Mouse (Mus musculus): ENCODE results near the gene Med16. TPM values are rescaled to one million over a fixed set of nuclear protein-coding genes. Genes with fewer than 3 reads are reported as not detected.

Gene Med16
- polyA plus RNA-seq, 2 experiments from 2014 or later = 5.0 to 7.7 TPM

- no peak for ATAC-seq
Measured at GRCm38 (mm10) chr10:79858416-79859074, 50.2 kb downstream of the Med16 start.

- ATAC-seq = no peak
Measured at GRCm38 (mm10) chr10:79857894-79858293, 50.8 kb downstream of the Med16 start.

GRCm38 (mm10) chr10:79857452-79857811, 51.3 kb downstream of the Med16 start:
- ATAC-seq = no peak

- no peak for ATAC-seq
Measured at GRCm38 (mm10) chr10:79856704-79857451, 51.8 kb downstream of the Med16 start.

- no peak for ATAC-seq
Measured at GRCm38 (mm10) chr10:79856280-79856679, 52.4 kb downstream of the Med16 start.

GRCm38 (mm10) chr10:79855558-79856184, 53.1 kb downstream of the Med16 start:
- ATAC-seq = no peak

- ATAC-seq = peak; percentile 25
Measured at GRCm38 (mm10) chr10:79854801-79855541, 53.8 kb downstream of the Med16 start.

GRCm38 (mm10) chr10:79853860-79854795, 54.6 kb downstream of the Med16 start, which contains the start of gene Ptbp1:
Gene Ptbp1 (plus strand): TSS chr10:79854427.
- peak; percentile 80 for ATAC-seq

- no peak for ATAC-seq
Measured at GRCm38 (mm10) chr10:79853392-79853791, 55.3 kb downstream of the Med16 start.

GRCm38 (mm10) chr10:79852827-79853226, 55.9 kb downstream of the Med16 start:
- no peak for ATAC-seq

- ATAC-seq = no peak
Measured at GRCm38 (mm10) chr10:79852107-79852789, 56.5 kb downstream of the Med16 start.

GRCm38 (mm10) chr10:79851653-79852052, 57.1 kb downstream of the Med16 start:
- no peak for ATAC-seq

- no peak for ATAC-seq
Measured at GRCm38 (mm10) chr10:79849941-79850628, 58.6 kb downstream of the Med16 start.

- no peak for ATAC-seq
Measured at GRCm38 (mm10) chr10:79846553-79846952, 62.2 kb downstream of the Med16 start.

Other genes with a start within 250 kb of the Med16 start
- under 1 TPM; 0.23 to 0.73 TPM for gene Madcam1, start 244.4 kb downstream of the Med16 start, polyA plus RNA-seq (2017; shearing (Covaris generic))
- 10 to 100 TPM; 16.6 to 19.5 TPM for gene Tpgs1, start 239.6 kb downstream of the Med16 start, polyA plus RNA-seq (2017; shearing (Covaris generic))
- 10 to 100 TPM; 20.8 to 27.3 TPM for gene Cdc34, start 226.7 kb downstream of the Med16 start, polyA plus RNA-seq (2017; shearing (Covaris generic))
- gene Gzmm, start 219.9 kb downstream of the Med16 start, polyA plus RNA-seq (2017; shearing (Covaris generic)) = 1 to 10 TPM in 1 of 2 experiments, under 1 TPM in 1; 0.49 to 1.1 TPM
- gene Bsg, start 204.4 kb downstream of the Med16 start, polyA plus RNA-seq (2017; shearing (Covaris generic)) = 100 to 1,000 TPM; 127 to 129 TPM
- not detected for gene Hcn2, start 192.3 kb downstream of the Med16 start, polyA plus RNA-seq (2017; shearing (Covaris generic))
- 10 to 100 TPM; 18.0 to 23.4 TPM for gene Polrmt, start 162.3 kb downstream of the Med16 start, polyA plus RNA-seq (2017; shearing (Covaris generic))
- gene Fgf22, start 153.8 kb downstream of the Med16 start, polyA plus RNA-seq (2017; shearing (Covaris generic)) = not detected
- 1 to 10 TPM; 3.4 to 3.5 TPM for gene Rnf126, start 142.0 kb downstream of the Med16 start, polyA plus RNA-seq (2017; shearing (Covaris generic))
- under 1 TPM in 1 of 2 experiments, not detected in 1; 0.53 TPM for gene Fstl3, start 131.7 kb downstream of the Med16 start, polyA plus RNA-seq (2017; shearing (Covaris generic))
- not detected for gene Prss57, start 118.0 kb downstream of the Med16 start, polyA plus RNA-seq (2017; shearing (Covaris generic))
- gene Palm, start 115.4 kb downstream of the Med16 start, polyA plus RNA-seq (2017; shearing (Covaris generic)) = under 1 TPM in 1 of 2 experiments, not detected in 1; 0.23 TPM
- gene Misp, start 87.9 kb downstream of the Med16 start, polyA plus RNA-seq (2017; shearing (Covaris generic)) = under 1 TPM in 1 of 2 experiments, not detected in 1; 0.27 TPM
- gene Ptbp1, start 54.5 kb downstream of the Med16 start, polyA plus RNA-seq (2017; shearing (Covaris generic)) = 100 to 1,000 TPM; 103 to 274 TPM
- not detected for gene Prtn3, start 34.4 kb downstream of the Med16 start, polyA plus RNA-seq (2017; shearing (Covaris generic))
- gene Plppr3, start 34.3 kb downstream of the Med16 start, polyA plus RNA-seq (2017; shearing (Covaris generic)) = 1 to 10 TPM; 2.1 to 4.5 TPM
- gene Elane, start 22.7 kb downstream of the Med16 start, polyA plus RNA-seq (2017; shearing (Covaris generic)) = not detected
- gene Cfd, start 18.1 kb downstream of the Med16 start, polyA plus RNA-seq (2017; shearing (Covaris generic)) = not detected
- not detected for gene Gm26602, start 1.9 kb upstream of the Med16 start, polyA plus RNA-seq (2017; shearing (Covaris generic))
- gene Kiss1r, start 8.0 kb upstream of the Med16 start, polyA plus RNA-seq (2017; shearing (Covaris generic)) = under 1 TPM in 1 of 2 experiments, not detected in 1; 0.09 TPM
- gene R3hdm4, start 12.3 kb upstream of the Med16 start, polyA plus RNA-seq (2017; shearing (Covaris generic)) = 100 to 1,000 TPM in 1 of 2 experiments, 10 to 100 TPM in 1; 93.5 to 104 TPM
- gene Arid3a, start 18.1 kb upstream of the Med16 start, polyA plus RNA-seq (2017; shearing (Covaris generic)) = 1 to 10 TPM; 2.7 to 3.3 TPM
- gene Wdr18, start 51.2 kb upstream of the Med16 start, polyA plus RNA-seq (2017; shearing (Covaris generic)) = 10 to 100 TPM; 65.1 to 77.5 TPM
- gene Grin3b, start 61.8 kb upstream of the Med16 start, polyA plus RNA-seq (2017; shearing (Covaris generic)) = under 1 TPM in 1 of 2 experiments, not detected in 1; 0.58 TPM
- 1 to 10 TPM; 1.2 to 2.5 TPM for gene Tmem259, start 75.4 kb upstream of the Med16 start, polyA plus RNA-seq (2017; shearing (Covaris generic))
- gene Cnn2, start 79.7 kb upstream of the Med16 start, polyA plus RNA-seq (2017; shearing (Covaris generic)) = 100 to 1,000 TPM; 904 to 969 TPM
- 10 to 100 TPM; 11.4 to 16.4 TPM for gene Abca7, start 87.6 kb upstream of the Med16 start, polyA plus RNA-seq (2017; shearing (Covaris generic))
- 100 to 1,000 TPM; 233 to 369 TPM for gene Arhgap45, start 107.7 kb upstream of the Med16 start, polyA plus RNA-seq (2017; shearing (Covaris generic))
- gene Polr2e, start 130.9 kb upstream of the Med16 start, polyA plus RNA-seq (2017; shearing (Covaris generic)) = 100 to 1,000 TPM; 194 to 220 TPM
- 100 to 1,000 TPM; 450 to 480 TPM for gene Gpx4, start 138.2 kb upstream of the Med16 start, polyA plus RNA-seq (2017; shearing (Covaris generic))
- 10 to 100 TPM; 28.4 to 54.8 TPM for gene Sbno2, start 196.6 kb upstream of the Med16 start, polyA plus RNA-seq (2017; shearing (Covaris generic))
- 10 to 100 TPM; 19.2 to 30.7 TPM for gene Stk11, start 206.9 kb upstream of the Med16 start, polyA plus RNA-seq (2017; shearing (Covaris generic))
- 100 to 1,000 TPM; 303 to 370 TPM for gene Atp5d, start 229.7 kb upstream of the Med16 start, polyA plus RNA-seq (2017; shearing (Covaris generic))
- 1 to 10 TPM; 1.3 to 1.4 TPM for gene Cbarp, start 231.9 kb upstream of the Med16 start, polyA plus RNA-seq (2017; shearing (Covaris generic))
- 1 to 10 TPM; 4.6 to 8.2 TPM for gene Midn, start 239.3 kb upstream of the Med16 start, polyA plus RNA-seq (2017; shearing (Covaris generic))

All from CD4-positive, CD25-positive, alpha-beta regulatory T cell, adult 4 months (primary cell).